Mouse (Mus musculus) embryonic stem cell, embryonic (primary cell): ENCODE data around the gene Tmem125.

Experiments used
- CTCF ChIA-PET, 4 experiments: fragments of 300-600 bp in 2 of 4; fragments of 350-600 bp in 2 of 4; sonication (Branson Sonifier 250); formaldehyde crosslinking; loops; one replicate each; lab custom pipeline; 2022; ENCODE audit warnings: inconsistent platforms in 2 of 4; lab: Charles Lee
- POLR2A ChIA-PET, 4 experiments: fragments of 300-600 bp in 2 of 4; fragments of 350-600 bp in 2 of 4; sonication (Branson Sonifier 250); formaldehyde crosslinking; loops; one replicate each; lab custom pipeline; 2022; ENCODE audit warnings: antibody characterized with exemption in 4 of 4, inconsistent platforms in 1 of 4; lab: Charles Lee

Tmem125 gene

GRCm38 (mm10) chr4:118543592-118544260 is at the start of gene Tmem125:
Gene Tmem125 (minus strand): TSS chr4:118544044.
- POLR2A ChIA-PET, result interaction anchor here in 3 of 4 experiments (0.6 to 3.5 kb wide), 21 partner anchors 10 to 1341 kb away, joined by 3 to 13 read pairs (median 3); partner anchors contain the start of genes Elovl1 (in 2 of the 3), AU022252 (in 1 of the 3), Cdc20 (in 1 of the 3) and Kdm4a (in 1 of the 3)
- CTCF ChIA-PET, result interaction anchor here in 2 of 4 experiments (0.9 to 1.9 kb wide), 4 partner anchors 19 to 36 kb away, joined by 3 to 5 read pairs (median 4); no protein-coding TSS in a partner anchor

- POLR2A ChIA-PET, result interaction anchor here (0.5 to 0.8 kb wide), 6 partner anchors 39 to 1683 kb away, joined by 3 to 4 read pairs (median 3); no protein-coding TSS in a partner anchor
- CTCF ChIA-PET, result interaction anchor here (0.6 to 2.0 kb wide), 13 partner anchors 10 to 533 kb away, joined by 3 to 9 read pairs (median 4); no protein-coding TSS in a partner anchor
These were observed 45.9 kb upstream of the Tmem125 start for GRCm38 (mm10) chr4:118589733-118590130.

- POLR2A ChIA-PET, result interaction anchor here (0.5 to 0.8 kb wide), 5 partner anchors 38 to 1682 kb away, joined by 3 read pairs; no protein-coding TSS in a partner anchor
- CTCF ChIA-PET, result interaction anchor here (0.6 to 2.0 kb wide), 14 partner anchors 10 to 532 kb away, joined by 3 to 9 read pairs (median 4); no protein-coding TSS in a partner anchor
These were observed 45.3 kb upstream of the Tmem125 start for GRCm38 (mm10) chr4:118589053-118589732.

GRCm38 (mm10) chr4:118582629-118583028 is 38.8 kb upstream of the Tmem125 start:
- POLR2A ChIA-PET, result no interaction called here
- CTCF ChIA-PET, result interaction anchor here (0.5 to 2.4 kb wide), 6 partner anchors 16 to 654 kb away, joined by 3 to 9 read pairs (median 3); no protein-coding TSS in a partner anchor

- CTCF ChIA-PET, result interaction anchor here in 3 of 4 experiments (0.5 to 2.4 kb wide), 7 partner anchors 15 to 738 kb away, joined by 3 to 9 read pairs (median 3); no protein-coding TSS in a partner anchor
- POLR2A ChIA-PET, result interaction anchor here in 1 of 4 experiments (0.6 kb wide), 1 partner anchor 699 kb away, joined by 6 read pairs; no protein-coding TSS in a partner anchor
These were observed 37.7 kb upstream of the Tmem125 start for GRCm38 (mm10) chr4:118581508-118581907.

- ChIA-PET CTCF (interaction anchor here (0.5 to 1.6 kb wide), 41 partner anchors 9 to 625 kb away, joined by 3 to 14 read pairs (median 4); partner anchors contain the start of gene Zfp691 (in 1 of the 4)), POLR2A (interaction anchor here in 2 of 4 experiments (0.5 to 1.9 kb wide), 5 partner anchors 36 to 400 kb away, joined by 3 to 5 read pairs (median 4); partner anchors contain the start of genes Kdm4a (in 1 of the 2) and Tmem125 (in 1 of the 2))
These were observed 35.5 kb upstream of the Tmem125 start for GRCm38 (mm10) chr4:118579313-118579712.

- ChIA-PET CTCF (interaction anchor here in 1 of 4 experiments (0.5 kb wide), 1 partner anchor 239 kb away, joined by 6 read pairs; no protein-coding TSS in a partner anchor), POLR2A (interaction anchor here in 1 of 4 experiments (0.8 kb wide), 1 partner anchor 396 kb away, joined by 5 read pairs; the partner anchor contains the start of gene Kdm4a)
These were observed 32.3 kb upstream of the Tmem125 start for GRCm38 (mm10) chr4:118576097-118576496.

GRCm38 (mm10) chr4:118571441-118571840 is 27.6 kb upstream of the Tmem125 start:
- ChIA-PET POLR2A (no interaction called here), CTCF (interaction anchor here in 2 of 4 experiments (0.6 to 3.3 kb wide), 2 partner anchors 8 to 819 kb away, joined by 3 to 14 read pairs; no protein-coding TSS in a partner anchor)

- ChIA-PET POLR2A (interaction anchor here in 2 of 4 experiments (1.4 kb wide), 2 partner anchors 132 to 142 kb away, joined by 3 read pairs; partner anchors contain the start of gene Cdc20 (in 1 of the 2)), CTCF (interaction anchor here in 3 of 4 experiments (0.5 to 3.3 kb wide), 8 partner anchors 9 to 459 kb away, joined by 3 to 14 read pairs (median 4); no protein-coding TSS in a partner anchor)
These were observed 25.5 kb upstream of the Tmem125 start for GRCm38 (mm10) chr4:118569320-118569719.

- POLR2A ChIA-PET, result interaction anchor here in 2 of 4 experiments (0.5 to 1.4 kb wide), 2 partner anchors 124 to 132 kb away, joined by 3 read pairs; partner anchors contain the start of gene Cdc20 (in 1 of the 2)
These were observed 24.9 kb upstream of the Tmem125 start for GRCm38 (mm10) chr4:118568709-118569108.

GRCm38 (mm10) chr4:118566161-118566676 is 22.4 kb upstream of the Tmem125 start:
- ChIA-PET POLR2A (interaction anchor here in 3 of 4 experiments (0.6 to 1.4 kb wide), 5 partner anchors 108 to 139 kb away, joined by 3 to 5 read pairs (median 4); partner anchors contain the start of genes Cdc20 (in 1 of the 3) and Elovl1 (in 1 of the 3)), CTCF (interaction anchor here (0.5 to 3.0 kb wide), 84 partner anchors 8 to 1319 kb away, joined by 3 to 26 read pairs (median 4); partner anchors contain the start of genes Cdc20 (in 2 of the 4), Elovl1 (in 2 of the 4), Kdm4a (in 1 of the 4) and Ptprf (in 1 of the 4))

More at GRCm38 (mm10) chr4:118568709-118569108, 24.9 kb upstream of the Tmem125 start:
- CTCF ChIA-PET, result interaction anchor here in 3 of 4 experiments (0.5 to 3.3 kb wide), 8 partner anchors 10 to 287 kb away, joined by 3 to 14 read pairs (median 4); no protein-coding TSS in a partner anchor

- POLR2A ChIA-PET, result interaction anchor here in 2 of 4 experiments (0.5 to 1.4 kb wide), 2 partner anchors 11 to 128 kb away, joined by 5 to 7 read pairs; partner anchors contain the start of gene Cdc20 (in 1 of the 2)
- CTCF ChIA-PET, result interaction anchor here in 3 of 4 experiments (0.6 to 3.0 kb wide), 4 partner anchors 12 to 232 kb away, joined by 3 to 26 read pairs (median 8); no protein-coding TSS in a partner anchor
These were observed 21.1 kb upstream of the Tmem125 start for GRCm38 (mm10) chr4:118564926-118565279.

GRCm38 (mm10) chr4:118564062-118564925 is 20.4 kb upstream of the Tmem125 start:
- ChIA-PET POLR2A (interaction anchor here in 1 of 4 experiments (0.5 kb wide), 1 partner anchor 11 kb away, joined by 7 read pairs; no protein-coding TSS in a partner anchor), CTCF (interaction anchor here in 3 of 4 experiments (0.5 to 3.0 kb wide), 4 partner anchors 12 to 232 kb away, joined by 3 to 26 read pairs (median 6); no protein-coding TSS in a partner anchor)

GRCm38 (mm10) chr4:118553039-118553649 is 9.3 kb upstream of the Tmem125 start:
- ChIA-PET POLR2A (interaction anchor here in 1 of 4 experiments (0.7 kb wide), 2 partner anchors 282 to 388 kb away, joined by 3 read pairs; no protein-coding TSS in a partner anchor), CTCF (interaction anchor here in 2 of 4 experiments (0.7 to 1.5 kb wide), 3 partner anchors 13 to 19 kb away, joined by 3 to 6 read pairs (median 4); no protein-coding TSS in a partner anchor)

- POLR2A ChIA-PET, result interaction anchor here in 2 of 4 experiments (0.7 kb wide), 2 partner anchors 13 to 303 kb away, joined by 3 to 5 read pairs; no protein-coding TSS in a partner anchor
These were observed 4.3 kb upstream of the Tmem125 start for GRCm38 (mm10) chr4:118548130-118548480.

More at GRCm38 (mm10) chr4:118548130-118548480, 4.3 kb upstream of the Tmem125 start:
- CTCF ChIA-PET, result interaction anchor here in 3 of 4 experiments (0.6 to 2.8 kb wide), 8 partner anchors 18 to 579 kb away, joined by 3 to 20 read pairs (median 4); no protein-coding TSS in a partner anchor
